Mouse (Mus musculus) spleen, postnatal 14 days (tissue): ENCODE results near the gene Pank4.

Experiments
- DNase-seq, 2 experiments: peaks; one replicate each; pipeline ENCODE4 v3.0.0; 2021 to 2022; ENCODE audit warnings: low spot score in 2 of 2

Pank4 gene

GRCm38 (mm10) chr4:155014244-155014643 is 50.3 kb downstream of the Pank4 start:
- DNase-seq = no peak

DNA sequence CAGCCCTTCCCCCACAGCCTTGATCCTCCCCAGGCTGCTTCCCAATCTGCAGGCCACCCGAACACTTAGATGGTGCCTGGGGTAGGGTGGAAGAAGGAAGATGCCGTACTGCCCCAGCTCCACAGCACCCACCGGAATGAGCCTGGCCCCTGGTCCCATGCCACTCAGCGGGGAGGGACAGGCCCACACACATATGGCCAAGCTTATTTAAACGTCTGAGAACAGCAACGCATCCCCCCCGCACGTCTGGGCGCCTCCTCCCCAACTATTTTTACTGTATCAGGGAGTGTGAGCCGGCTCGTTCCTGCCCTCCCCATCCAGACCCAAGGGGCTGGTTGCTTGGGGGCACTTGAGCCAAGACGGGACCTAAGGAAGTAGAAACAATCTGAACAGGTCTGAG is 50.9 kb downstream of the Pank4 start:
- no peak for DNase-seq

DNA sequence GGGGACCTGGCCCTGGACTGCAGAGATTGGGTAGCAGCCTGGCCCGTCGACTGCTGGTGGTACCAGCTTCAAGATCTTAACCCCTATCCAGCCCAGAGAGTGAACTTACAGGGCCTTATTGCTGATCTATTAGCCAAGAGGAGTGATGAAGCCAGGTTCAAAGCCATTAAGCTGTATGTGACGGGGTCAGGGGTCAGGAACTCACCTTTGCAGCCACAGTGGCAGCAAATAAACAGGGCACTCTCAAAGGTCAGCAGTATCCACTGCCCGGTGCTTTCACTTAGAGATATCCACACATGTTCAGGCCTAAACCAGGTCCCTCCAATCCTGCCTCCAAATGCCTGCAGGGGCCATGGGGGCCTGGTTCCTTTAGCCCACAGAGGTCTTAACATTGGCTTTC is 51.6 kb downstream of the Pank4 start:
- no peak for DNase-seq

DNA sequence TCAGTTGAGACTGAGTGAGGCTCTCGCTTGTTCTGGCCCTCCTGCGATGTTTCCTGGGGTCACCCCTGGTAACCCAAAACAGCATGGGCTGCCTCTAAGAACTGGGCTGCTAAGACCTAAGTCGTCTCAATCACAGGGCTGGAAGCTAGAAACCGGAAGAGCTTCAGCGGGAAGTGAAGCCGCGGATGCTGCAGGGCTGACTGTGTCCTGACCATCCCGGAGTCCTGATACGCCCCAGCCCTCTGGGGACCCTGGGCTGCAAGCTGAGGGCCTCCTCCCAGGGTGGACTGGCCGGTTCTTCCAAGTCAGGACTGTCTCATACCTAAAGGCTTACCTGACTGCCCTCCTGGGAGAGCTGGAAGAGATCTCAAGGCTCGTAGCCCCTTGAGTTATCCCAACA is 52.9 kb downstream of the Pank4 start:
- no peak for DNase-seq

- DNase-seq = no peak
These were observed 53.4 kb downstream of the Pank4 start for GRCm38 (mm10) chr4:155017253-155017878.

DNA sequence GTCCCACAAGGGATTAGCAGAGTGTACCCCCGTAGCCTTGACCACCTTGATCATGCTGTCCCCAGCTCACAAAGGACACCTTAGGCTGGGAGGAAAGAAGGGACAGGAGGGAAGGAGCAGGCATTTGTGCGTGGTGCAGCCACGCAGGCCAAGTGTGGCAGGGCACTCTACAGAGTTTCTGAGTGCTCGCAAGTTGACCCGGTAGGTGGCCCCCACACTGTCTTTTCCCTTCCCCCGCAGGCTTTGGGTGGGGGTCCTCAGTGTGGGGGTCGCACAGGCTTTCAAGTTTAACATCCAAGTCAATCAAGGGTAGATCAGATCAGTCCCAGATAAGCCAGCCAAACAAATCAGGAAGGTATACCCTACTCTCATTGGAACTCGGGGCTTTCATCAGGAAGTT is 54.1 kb downstream of the Pank4 start:
- no peak for DNase-seq

- no peak for DNase-seq
These were observed 54.8 kb downstream of the Pank4 start for GRCm38 (mm10) chr4:155018601-155019335.

GRCm38 (mm10) chr4:155019336-155019847 is 55.5 kb downstream of the Pank4 start:
- no peak for DNase-seq

GRCm38 (mm10) chr4:155020141-155020540 is 56.2 kb downstream of the Pank4 start:
- DNase-seq = no peak

- no peak for DNase-seq
These were observed 56.9 kb downstream of the Pank4 start for GRCm38 (mm10) chr4:155020813-155021212.

GRCm38 (mm10) chr4:155022228-155022855 is 58.4 kb downstream of the Pank4 start:
- no peak for DNase-seq

- DNase-seq = no peak
These were observed 60.5 kb downstream of the Pank4 start for GRCm38 (mm10) chr4:155024170-155025010.
